Mouse (Mus musculus) bone marrow, adult 2 months (tissue): Measurements from ENCODE around the gene Ppid.

Experiments used
- CTCF ChIP-seq: fragments of 200-500 bp; IDR thresholded peaks from 2 replicates; pipeline ENCODE4 v1.5.1; 2011; ENCODE audit warnings: low read length, control low read depth; ENCODE audit not compliant: control insufficient read depth, insufficient read depth
- POLR2A ChIP-seq: fragments of 200-500 bp; IDR thresholded peaks from 2 replicates; pipeline ENCODE4 v1.6.1; 2011; ENCODE audit warnings: low read depth, mild to moderate bottlenecking, control low read depth, low read length, borderline replicate concordance; ENCODE audit not compliant: control insufficient read depth

- TF ChIP-seq CTCF: no peak
- no peak for TF ChIP-seq POLR2A
These were observed 41.3 kb upstream of the Ppid start for GRCm38 (mm10) chr3:79549751-79550393.
